Mouse (Mus musculus) CD8-positive naive resting alpha-beta T cell, adult 57 days (primary cell): Measurements from ENCODE around the gene Rab21. TPM values are rescaled to one million over a fixed set of nuclear protein-coding genes. Genes with fewer than 3 reads are reported as not detected.

Experiments used
- total RNA-seq: library from RNA; stranded (reverse); gene quantifications from one replicate; pipeline ENCODE4 v1.2.4, GENCODE M21; 2023

Rab21 gene
- 49.9 TPM for total RNA-seq

DNA sequence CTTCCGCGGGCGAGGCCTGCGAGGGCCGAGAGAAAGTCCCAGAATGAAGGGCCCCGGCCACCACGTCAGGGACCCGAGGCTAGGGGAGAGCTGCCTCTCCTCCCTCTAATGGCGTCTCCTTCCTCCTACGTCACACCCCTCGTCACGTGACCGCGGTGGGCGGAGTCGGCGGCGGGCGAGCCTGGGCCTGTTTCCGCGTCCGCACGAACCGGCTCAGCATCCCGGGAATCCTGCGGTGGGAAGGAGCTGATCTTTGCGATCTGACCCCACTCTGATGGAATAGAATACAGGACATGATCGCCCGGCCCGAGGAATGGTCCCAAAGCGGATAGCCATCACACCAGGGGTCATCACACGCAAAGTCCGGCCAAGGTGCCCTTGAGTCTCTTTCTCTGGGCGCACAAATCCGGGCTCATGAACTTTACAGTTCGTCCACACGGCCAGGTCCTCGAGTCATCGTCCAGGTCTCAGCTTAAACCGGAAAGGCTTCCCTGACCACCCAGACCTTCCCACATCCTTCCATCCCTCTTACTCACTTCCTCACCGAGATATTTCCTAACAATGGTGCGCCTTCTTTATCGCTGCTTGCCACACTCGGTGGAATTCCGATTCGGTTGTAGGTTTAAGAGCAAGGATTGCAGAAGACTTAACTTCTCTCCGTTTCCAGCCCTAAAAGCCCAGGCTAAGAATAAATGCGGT, at the start of gene Rab21:
Gene Rab21 (minus strand): TSS at position 122 of the 699 bp plus-strand sequence.

DNA sequence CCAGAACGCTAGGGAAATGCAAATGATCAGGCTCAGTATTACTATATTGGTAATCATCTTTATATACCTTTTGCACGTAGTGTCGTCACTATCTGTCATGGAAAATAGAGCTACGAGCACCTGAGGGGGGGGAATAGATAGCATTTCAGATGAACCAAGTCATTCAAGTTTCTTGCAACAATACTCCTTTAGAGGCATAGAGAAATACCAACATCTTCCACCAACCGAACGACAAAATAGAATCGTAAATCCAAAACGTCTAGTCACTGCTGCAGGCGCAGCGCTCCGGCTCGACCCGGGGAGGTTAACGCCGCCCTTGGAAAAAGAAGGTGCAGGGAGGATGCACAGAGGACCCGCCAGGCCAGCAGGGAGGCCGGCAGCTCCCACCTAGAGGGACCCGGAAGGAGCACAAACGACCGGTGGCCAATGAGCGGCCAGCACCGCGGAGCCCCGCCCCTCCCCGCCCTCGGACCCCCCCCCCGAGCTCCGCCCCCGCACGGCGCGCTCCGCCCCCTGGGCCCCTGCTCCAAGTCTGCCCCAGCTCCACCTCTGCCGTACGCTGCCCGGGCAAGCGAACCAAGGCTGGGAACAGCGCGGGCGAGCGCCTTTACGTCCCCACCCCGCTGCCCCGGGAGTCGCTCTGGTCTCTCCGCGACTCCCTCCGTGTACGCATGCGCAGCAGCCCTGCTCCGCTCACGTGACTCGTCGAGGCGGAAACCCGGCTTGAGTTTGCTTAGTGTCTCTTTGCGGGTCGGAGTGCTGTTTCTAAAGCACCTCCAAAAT, 46.6 kb upstream of the Rab21 start, which contains the start of gene Tmem19:
Gene Tmem19 (minus strand): TSS at position 662 of the 783 bp plus-strand sequence.

DNA sequence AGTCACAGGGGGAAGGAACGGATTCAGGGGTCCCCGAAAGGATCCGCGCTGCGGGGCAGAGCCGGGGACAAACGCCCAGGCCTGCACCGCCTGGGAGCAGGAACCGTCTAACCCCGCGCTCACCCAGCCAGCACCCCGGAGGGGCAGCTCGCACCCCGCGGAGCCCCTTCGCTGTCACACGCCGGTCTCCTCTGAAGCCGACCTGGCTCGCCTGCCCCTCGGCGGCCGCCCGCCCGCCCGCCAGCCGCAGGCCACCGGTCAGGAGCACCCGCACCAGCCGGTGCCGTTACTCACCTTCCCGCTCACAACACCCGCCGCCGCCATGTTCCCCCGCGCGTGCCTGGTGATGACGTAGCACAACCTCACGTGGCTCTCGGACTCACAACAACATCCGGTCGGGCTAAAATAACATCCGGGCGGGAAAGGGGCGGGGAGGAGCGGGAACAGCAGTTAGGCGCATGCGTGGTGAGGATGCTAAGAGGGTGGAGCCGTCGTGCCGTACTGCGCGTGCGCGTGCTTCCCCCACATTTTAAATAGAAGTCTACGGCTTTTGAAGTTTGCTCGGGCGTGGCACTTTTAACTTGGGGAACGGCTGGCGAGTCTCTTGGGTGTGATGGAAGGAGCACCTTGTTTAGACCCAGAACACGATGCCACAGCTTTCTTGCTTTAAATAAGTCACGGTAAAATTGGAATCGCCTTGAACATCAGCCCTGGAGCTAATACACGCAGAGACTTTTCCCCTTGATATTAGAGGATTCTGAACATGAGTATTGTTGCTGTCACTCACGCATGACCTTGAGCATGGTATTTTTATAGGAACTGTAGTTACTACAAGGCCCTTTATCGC, 64.1 kb downstream of the Rab21 start, which contains the start of gene Tbc1d15:
Gene Tbc1d15 (minus strand): TSS at position 380 of the 847 bp plus-strand sequence.

Other genes starting within 250 kb of the Rab21 start
- not detected for gene Tph2, start 130.6 kb downstream of the Rab21 start, total RNA-seq
- 122 TPM for gene Tbc1d15, start 64.1 kb downstream of the Rab21 start, total RNA-seq
- gene Tmem19, start 46.9 kb upstream of the Rab21 start, total RNA-seq: 23.0 TPM
- 5.8 TPM for gene Thap2, start 68.8 kb upstream of the Rab21 start, total RNA-seq
- 63.3 TPM for gene Zfc3h1, start 69.4 kb upstream of the Rab21 start, total RNA-seq